Mouse (Mus musculus) colon, adult 2 months (tissue): ENCODE results near the gene Krtap24-1. TPM values are rescaled to one million over a fixed set of nuclear protein-coding genes. Genes with fewer than 3 reads are reported as not detected.

Experiments
- polyA plus RNA-seq: library from polyadenylated mRNA; depleted of rRNA; stranded (reverse); fragments of >200 nt; gene quantifications from 2 replicates; pipeline ENCODE4 v1.2.3, GENCODE M21; 2012; rRNA removed

Gene Krtap24-1
- not detected in 2 replicates for polyA plus RNA-seq

GRCm38 (mm10) chr16:88611922-88612321 lies at the start of gene Krtap24-1:
TSS of gene Krtap24-1 (minus strand) at chr16:88612279.

DNA sequence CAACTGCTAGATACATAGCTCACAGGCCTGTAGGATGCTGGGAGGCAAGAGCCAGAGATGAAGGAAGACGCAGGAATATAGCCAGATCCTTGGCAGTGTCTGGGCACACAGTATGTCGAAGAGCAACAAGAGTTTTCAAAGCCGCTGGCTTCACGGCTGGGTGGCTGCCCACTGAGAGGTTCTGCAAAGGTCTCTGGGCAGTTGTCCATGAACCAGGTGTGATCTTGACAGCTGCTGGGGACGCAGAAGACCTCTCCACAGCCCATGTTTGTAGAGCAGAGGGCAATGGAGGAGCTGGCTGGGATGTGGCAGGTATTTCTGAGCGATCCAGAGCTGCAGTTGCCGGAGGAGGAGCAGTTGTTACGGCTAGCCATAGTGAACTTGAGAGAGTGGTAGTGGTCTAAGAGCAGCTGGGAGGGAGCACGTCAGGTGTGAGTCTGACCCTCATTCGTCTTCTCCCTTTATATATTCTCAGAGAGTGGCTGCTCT lies 35.3 kb upstream of the Krtap24-1 start, which contains the start of gene Krtap26-1:
Gene Krtap26-1, minus strand, starts transcription at position 439 of the 489 bp plus-strand sequence.

DNA sequence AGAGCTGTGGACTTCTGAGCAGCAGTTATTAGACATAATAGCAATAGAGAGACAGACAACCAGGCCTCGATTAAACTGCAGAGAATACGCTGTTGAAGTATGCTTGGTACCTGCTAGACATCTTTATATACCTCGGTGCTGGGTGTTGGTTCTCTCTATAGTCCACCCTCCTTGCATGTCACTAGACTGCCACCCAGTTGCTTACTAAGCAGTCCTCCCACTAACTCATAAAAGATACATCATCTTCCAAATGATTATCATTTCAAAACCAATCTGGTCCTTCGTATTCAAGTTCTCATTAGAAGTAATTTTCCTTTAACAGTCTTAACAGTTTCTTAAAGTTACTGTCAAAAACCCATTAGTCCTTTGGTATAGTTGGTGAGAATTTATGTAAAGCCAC lies 15.5 kb upstream of the Krtap24-1 start, which contains the start of gene 2310079G19Rik:
Gene 2310079G19Rik, minus strand, starts transcription at position 101 of the 400 bp plus-strand sequence.

DNA sequence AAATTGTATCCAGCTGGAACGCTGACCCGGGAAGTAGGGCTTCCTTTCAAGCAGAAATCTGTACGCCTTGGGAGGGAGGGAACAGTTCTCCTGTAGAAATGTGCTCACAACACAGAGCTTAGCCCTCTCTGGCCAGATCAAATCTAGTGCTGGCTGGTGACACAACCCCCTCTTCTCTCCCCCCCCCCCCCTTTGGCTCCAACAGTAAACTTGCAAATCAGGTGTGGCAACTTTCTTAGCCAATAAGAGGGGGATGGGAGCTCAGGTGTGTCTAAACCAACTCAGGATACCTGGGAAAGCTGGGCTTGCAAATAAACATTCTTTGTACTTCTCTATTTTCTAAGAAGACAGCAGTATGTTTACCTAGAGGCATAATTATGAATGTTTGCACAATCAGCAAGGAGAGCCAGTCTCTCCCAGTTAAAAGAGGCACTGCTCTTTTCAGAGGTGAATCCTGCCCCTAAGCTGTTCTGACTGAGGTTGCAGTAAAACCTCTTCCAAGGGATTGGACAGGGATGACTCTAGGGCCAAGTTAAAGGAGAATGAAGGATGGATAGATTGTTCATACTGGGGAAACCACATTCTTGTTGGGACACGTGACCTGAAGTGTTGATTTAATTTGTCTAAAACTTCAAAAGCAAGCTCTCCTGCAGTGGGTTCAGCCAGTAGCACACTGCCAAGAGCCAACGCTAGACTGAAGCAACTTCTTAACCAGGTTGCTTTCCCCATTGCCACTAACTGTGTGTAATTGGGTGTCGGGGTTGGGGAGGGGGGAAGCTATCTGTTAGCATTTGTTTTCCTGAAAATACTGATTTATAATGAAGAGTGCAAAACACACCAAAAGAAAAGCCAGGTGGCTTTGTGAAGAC lies 48.8 kb downstream of the Krtap24-1 start, which contains the start of gene Cldn8:
Gene Cldn8, minus strand, starts transcription at position 139 of the 869 bp plus-strand sequence.

Other genes starting within 250 kb of the Krtap24-1 start
- not detected in 2 replicates for gene Cldn17, start 105.3 kb downstream of the Krtap24-1 start, polyA plus RNA-seq
- 40.5 and 44.3 TPM in 2 replicates for gene Cldn8, start 49.1 kb downstream of the Krtap24-1 start, polyA plus RNA-seq
- gene 2310079G19Rik, start 15.4 kb upstream of the Krtap24-1 start, polyA plus RNA-seq = 28.8 and 37.2 TPM in 2 replicates
- 0.12 TPM in 1 of 2 replicates, not detected in the other for gene Krtap26-1, start 35.5 kb upstream of the Krtap24-1 start, polyA plus RNA-seq
- gene Krtap27-1, start 59.4 kb upstream of the Krtap24-1 start, polyA plus RNA-seq = not detected in 2 replicates
- gene 2310061N02Rik, start 95.7 kb upstream of the Krtap24-1 start, polyA plus RNA-seq = not detected in 2 replicates
- not detected in 2 replicates for gene Krtap13-1, start 116.6 kb upstream of the Krtap24-1 start, polyA plus RNA-seq
- 1.9 and 2.4 TPM in 2 replicates for gene Krtap13, start 139.4 kb upstream of the Krtap24-1 start, polyA plus RNA-seq
- 0.29 and 1.1 TPM in 2 replicates for gene 2310034C09Rik, start 146.6 kb upstream of the Krtap24-1 start, polyA plus RNA-seq
- gene 2310057N15Rik, start 161.9 kb upstream of the Krtap24-1 start, polyA plus RNA-seq = not detected in 2 replicates
- not detected in 2 replicates for gene Gm5965, start 165.6 kb upstream of the Krtap24-1 start, polyA plus RNA-seq
- not detected in 2 replicates for gene Gm20741, start 199.9 kb upstream of the Krtap24-1 start, polyA plus RNA-seq
- gene Krtap15, start 207.9 kb upstream of the Krtap24-1 start, polyA plus RNA-seq = not detected in 2 replicates
- gene Krtap14, start 213.9 kb upstream of the Krtap24-1 start, polyA plus RNA-seq = not detected in 2 replicates